Mouse (Mus musculus) midbrain, embryonic 11.5 days (tissue): ENCODE data around the gene Lsm8. TPM values are rescaled to one million over a fixed set of nuclear protein-coding genes. Genes with fewer than 3 reads are reported as not detected.
"Not testable (repeated sequence)": the region's sequence is repeated elsewhere in the genome, so short reads cannot be mapped to it uniquely, and the experiment has no call there.

Experiments
- ATAC-seq: fragments of 200-750 bp; cut with Nextera tagmentation; 2 replicates; pipeline ENCODE4 v1.8.0; 2017; ENCODE audit warnings: moderate TSS enrichment, moderate library complexity; ENCODE audit not compliant: low FRiP score
- DNase-seq: peaks from one replicate; pipeline ENCODE4 v3.0.0; 2015; ENCODE audit warnings: low spot score; ENCODE audit errors: missing footprints
- H3K27ac ChIP-seq: fragments of 300-500 bp; sonication (generic); 2 replicates; pipeline ENCODE4 v1.5.1; 2014; ENCODE audit warnings: low read depth, low read length
- H3K27me3 ChIP-seq: fragments of 300-500 bp; sonication (generic); 2 replicates; pipeline ENCODE4 v1.6.1; 2014; ENCODE audit warnings: mild to moderate bottlenecking, low read length, moderate library complexity, mixed read lengths; ENCODE audit not compliant: control insufficient read depth, insufficient read depth
- H3K36me3 ChIP-seq: fragments of 300-500 bp; sonication (generic); 2 replicates; pipeline ENCODE4 v1.6.1; 2014; ENCODE audit warnings: mild to moderate bottlenecking, low read length, moderate library complexity, mixed read lengths; ENCODE audit not compliant: control insufficient read depth, insufficient read depth
- H3K4me1 ChIP-seq: fragments of 300-500 bp; sonication (generic); 2 replicates; pipeline ENCODE4 v1.6.1; 2014; ENCODE audit warnings: low read length; ENCODE audit not compliant: control insufficient read depth, insufficient read depth
- H3K4me2 ChIP-seq: fragments of 300-500 bp; sonication (generic); 2 replicates; pipeline ENCODE4 v1.6.1; 2014; ENCODE audit warnings: mild to moderate bottlenecking, moderate library complexity
- H3K4me3 ChIP-seq: fragments of 300-500 bp; sonication (generic); 2 replicates; pipeline ENCODE4 v1.5.1; 2014; ENCODE audit warnings: low read depth, low read length
- H3K9ac ChIP-seq: fragments of 300-500 bp; sonication (generic); 2 replicates; pipeline ENCODE4 v1.6.1; 2014; ENCODE audit warnings: low read length
- H3K9me3 ChIP-seq: fragments of 300-500 bp; sonication (generic); 2 replicates; pipeline ENCODE4 v1.6.1; 2016; ENCODE audit warnings: low read length; ENCODE audit not compliant: control insufficient read depth
- WGBS: fragments of 180-500 bp; shearing (Covaris S2); extraction: QIAGEN DNeasy Blood & Tissue Kit; methylation state at CpG from one replicate; pipeline ENCODE4 v1.1.7; 2014; 5-methylcytosine and 5-hydroxymethylcytosine counted together
- polyA plus RNA-seq: library from polyadenylated mRNA; unstranded; fragments of >200 nt; fragmentation: Nextera tagmentation; extraction: Ambion mirVana; gene quantifications from 2 replicates; pipeline ENCODE4 v1.2.1, GENCODE M21; 2014

The Lsm8 gene
- polyA plus RNA-seq: 208 and 224 TPM in 2 replicates

- Histone ChIP-seq H3K4me1 (peaks cover 7% of the 10 kb centered on the region), H3K36me3 (no peaks in the 10 kb centered on the region; the same call in 1 of the 2 replicates), H3K9ac (peak within 1 kb of the TSS; percentile 96), H3K4me3 (peak within 1 kb of the TSS; percentile 77), H3K27me3 (no peaks in the 10 kb centered on the region), H3K9me3 (no peaks in the 10 kb centered on the region), H3K27ac (peak within 1 kb of the TSS; percentile 94), H3K4me2 (peak within 1 kb of the TSS; percentile 48)
- 2% methylated on average over 37 of the region's 37 CpGs for WGBS
- DNase-seq (peak; percentile 99), ATAC-seq (peak; percentile 100)
Observed at GRCm38 (mm10) chr6:18848051-18848701, at the start of gene Lsm8. Gene Lsm8, plus strand, starts transcription at chr6:18848579.

DNA sequence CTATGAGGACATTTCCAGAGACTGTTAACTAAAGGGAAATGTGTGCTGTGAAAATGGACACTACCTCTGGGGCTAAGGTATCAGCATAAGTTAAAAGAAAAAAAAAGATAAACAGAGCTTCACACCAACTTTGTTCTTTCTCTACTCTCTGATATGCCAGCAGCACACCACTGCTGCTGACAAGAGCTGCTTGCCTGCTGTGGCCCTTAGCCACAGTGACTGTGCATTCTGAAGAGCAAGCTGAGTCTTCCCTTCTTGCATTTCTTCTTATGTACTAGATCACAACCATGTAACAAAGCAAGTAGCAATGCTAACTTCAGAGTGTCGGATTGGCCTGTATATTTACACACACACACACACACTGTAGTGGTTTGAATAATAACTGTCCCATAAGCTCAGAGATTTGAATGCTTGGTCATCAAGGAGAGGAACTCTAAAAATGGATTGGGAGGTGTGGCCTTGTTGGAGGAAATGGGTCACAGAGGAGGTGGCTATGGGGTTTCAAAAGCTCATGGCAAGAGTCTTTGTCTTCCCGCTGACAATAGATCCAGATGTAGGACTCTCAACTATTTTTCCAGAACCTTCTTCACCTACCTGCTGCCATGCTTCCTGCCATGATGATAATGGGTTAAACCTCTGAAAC is 47.4 kb upstream of the Lsm8 start:
- no peak overlapping the region for H3K27ac ChIP-seq
- 87% methylated on average over 2 of the region's 2 CpGs for WGBS
- no peak for DNase-seq

DNA sequence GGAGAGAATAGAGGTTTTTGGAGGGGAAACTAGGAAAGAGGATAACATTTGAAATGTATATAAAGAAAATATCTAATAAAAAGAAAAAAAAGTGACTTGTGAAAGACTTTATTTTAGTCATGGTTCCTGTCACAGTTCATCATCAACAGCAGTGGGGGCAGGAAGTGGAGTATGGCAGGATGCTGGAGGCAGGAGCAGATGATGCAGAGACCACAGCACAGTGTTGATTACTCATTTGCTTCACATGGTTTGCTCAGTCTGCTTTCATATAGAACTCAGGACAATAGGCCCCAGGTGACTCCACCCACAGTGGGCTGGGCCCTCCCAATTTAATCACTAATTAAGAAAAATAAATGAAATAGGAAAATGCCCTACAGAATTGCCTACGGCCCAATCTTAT is 35.8 kb upstream of the Lsm8 start:
- Histone ChIP-seq H3K27ac (no peak overlapping the region), H3K4me2 (no peak overlapping the region), H3K9me3 (no peaks in the 10 kb centered on the region), H3K4me1 (no peaks in the 10 kb centered on the region), H3K36me3 (no peaks in the 10 kb centered on the region), H3K4me3 (no peak overlapping the region), H3K9ac (no peak overlapping the region), H3K27me3 (no peaks in the 10 kb centered on the region)
- 82% methylated on average over 1 of the region's 1 CpGs for WGBS
- DNase-seq: no peak
- no peak for ATAC-seq

More for the DNA sequence above, 47.4 kb upstream of the Lsm8 start:
- Histone ChIP-seq H3K4me1 (no peaks in the 10 kb centered on the region), H3K4me3 (no peak overlapping the region), H3K9me3 (no peaks in the 10 kb centered on the region), H3K9ac (no peak overlapping the region), H3K36me3 (no peaks in the 10 kb centered on the region), H3K4me2 (no peak overlapping the region), H3K27me3 (no peaks in the 10 kb centered on the region)
- ATAC-seq: no peak

DNA sequence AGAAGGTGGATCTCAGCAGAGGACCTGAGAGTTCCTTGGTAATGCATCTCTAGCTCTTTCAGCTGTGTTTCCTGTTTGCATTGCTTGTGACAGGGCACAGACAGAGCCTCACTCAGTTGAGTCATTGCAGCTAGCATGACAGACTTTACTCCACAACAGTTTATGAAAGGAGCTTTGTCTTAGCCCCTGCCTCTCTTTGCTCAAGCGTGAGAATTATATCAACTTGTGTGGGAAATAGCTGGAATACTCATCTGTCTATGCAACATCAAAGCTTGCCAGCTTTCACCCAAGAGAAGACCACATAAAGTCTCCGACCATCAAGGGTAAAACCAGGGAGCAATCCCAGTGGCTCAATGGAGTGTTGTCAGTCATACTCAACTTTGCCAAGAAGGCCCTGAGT is 32.8 kb upstream of the Lsm8 start:
- Histone ChIP-seq H3K27ac (no peak overlapping the region), H3K4me3 (no peak overlapping the region), H3K27me3 (no peaks in the 10 kb centered on the region), H3K36me3 (no peaks in the 10 kb centered on the region), H3K4me2 (no peak overlapping the region), H3K9me3 (no peaks in the 10 kb centered on the region), H3K4me1 (no peaks in the 10 kb centered on the region), H3K9ac (no peak overlapping the region)
- ATAC-seq (no peak), DNase-seq (no peak)
- WGBS: 88% methylated on average over 2 of the region's 2 CpGs

GRCm38 (mm10) chr6:18819343-18819742 is 29.0 kb upstream of the Lsm8 start:
- DNase-seq (peak; percentile 93), ATAC-seq (peak; percentile 50; the same call in 1 of the 2 replicates)
- 19% methylated on average over 4 of the region's 4 CpGs for WGBS
- Histone ChIP-seq H3K4me2 (no peak overlapping the region), H3K9ac (no peak overlapping the region), H3K4me1 (no peaks in the 10 kb centered on the region), H3K27me3 (no peaks in the 10 kb centered on the region), H3K27ac (no peak overlapping the region), H3K36me3 (no peaks in the 10 kb centered on the region), H3K4me3 (no peak overlapping the region), H3K9me3 (no peaks in the 10 kb centered on the region)

DNA sequence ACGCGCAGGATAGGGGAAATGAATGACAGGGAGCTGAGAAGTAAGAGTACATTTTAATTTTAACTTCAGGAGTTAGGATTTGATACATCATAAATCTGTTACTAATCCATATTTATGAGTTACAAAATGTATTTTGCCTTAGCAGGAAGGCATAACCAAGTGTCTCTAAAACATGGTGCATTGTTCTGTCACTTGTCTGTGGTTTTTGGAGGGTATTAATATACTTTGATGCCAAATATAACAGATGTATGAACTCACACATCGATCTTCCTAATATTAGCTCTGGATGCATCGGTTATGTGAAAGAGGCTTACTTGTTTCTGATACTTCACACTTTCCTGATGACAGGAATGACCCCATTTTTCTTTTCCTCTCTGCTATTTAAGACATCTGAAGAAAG is 28.1 kb upstream of the Lsm8 start:
- DNase-seq (no peak), ATAC-seq (no peak)
- Histone ChIP-seq H3K27ac (no peak overlapping the region), H3K9me3 (no peaks in the 10 kb centered on the region), H3K4me1 (no peaks in the 10 kb centered on the region), H3K36me3 (no peaks in the 10 kb centered on the region), H3K27me3 (no peaks in the 10 kb centered on the region), H3K4me3 (no peak overlapping the region), H3K9ac (no peak overlapping the region), H3K4me2 (no peak overlapping the region)
- 69% methylated on average over 4 of the region's 4 CpGs for WGBS

DNA sequence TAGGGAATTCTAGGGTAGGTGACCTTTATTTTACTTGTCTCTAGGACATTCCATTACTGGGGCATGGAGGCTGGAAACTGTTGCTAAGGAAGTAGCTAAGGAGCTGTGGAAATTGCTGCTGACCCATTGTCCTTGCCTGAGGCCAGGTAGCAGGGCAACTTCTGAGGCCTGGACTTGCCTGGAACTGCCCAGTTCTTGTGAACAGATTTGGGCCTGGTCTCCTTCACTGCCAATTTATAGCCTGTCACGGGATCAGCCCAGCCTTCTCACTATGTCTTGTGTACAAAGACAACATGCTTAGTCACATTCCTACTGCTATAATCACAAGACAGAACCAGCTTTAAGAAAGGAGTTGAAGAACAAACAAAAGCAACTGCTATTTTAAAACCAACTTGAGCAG is 25.6 kb upstream of the Lsm8 start:
- DNase-seq (no peak), ATAC-seq (no peak)
- WGBS: 75% methylated on average over 1 of the region's 1 CpGs
- no peak overlapping the region for H3K4me2 ChIP-seq
- no peaks in the 10 kb centered on the region for H3K27me3 ChIP-seq
- H3K27ac ChIP-seq: no peak overlapping the region
- H3K4me1 ChIP-seq: no peaks in the 10 kb centered on the region
- H3K36me3 ChIP-seq: no peaks in the 10 kb centered on the region
- H3K9ac ChIP-seq: no peak overlapping the region
- H3K4me3 ChIP-seq: no peak overlapping the region
- no peaks in the 10 kb centered on the region for H3K9me3 ChIP-seq

- Histone ChIP-seq H3K36me3 (no peaks in the 10 kb centered on the region), H3K27ac (no peak overlapping the region), H3K4me3 (no peak overlapping the region), H3K4me1 (no peaks in the 10 kb centered on the region), H3K9ac (no peak overlapping the region), H3K4me2 (no peak overlapping the region), H3K27me3 (no peaks in the 10 kb centered on the region), H3K9me3 (no peaks in the 10 kb centered on the region)
- WGBS: 77% methylated on average over 1 of the region's 1 CpGs
- no peak for ATAC-seq
- DNase-seq: no peak
Observed at GRCm38 (mm10) chr6:18832958-18833357, 15.4 kb upstream of the Lsm8 start.

DNA sequence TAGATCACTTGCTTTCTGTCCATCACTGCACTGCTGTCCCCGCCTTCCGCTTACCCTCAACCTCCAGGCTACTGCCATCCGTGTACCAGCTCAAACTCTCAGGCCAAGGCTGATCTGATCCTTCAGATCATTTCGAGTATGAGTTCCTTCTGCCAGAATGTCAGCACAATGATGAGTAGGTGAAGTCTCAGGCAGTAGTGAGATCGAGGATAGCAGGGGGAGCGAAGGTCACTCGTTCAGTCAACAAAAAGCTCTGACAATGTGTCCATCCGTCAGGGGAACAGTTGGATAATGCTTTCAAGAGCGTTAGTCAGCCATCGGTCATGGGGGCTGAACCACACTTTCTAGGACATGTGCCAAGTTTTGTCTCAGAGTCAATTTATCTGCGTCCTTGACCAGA is 3.9 kb upstream of the Lsm8 start:
- not testable (repeated sequence) for H3K27me3 ChIP-seq, DNase-seq, H3K4me3 ChIP-seq, H3K4me2 ChIP-seq, H3K9me3 ChIP-seq, H3K27ac ChIP-seq, H3K4me1 ChIP-seq, H3K36me3 ChIP-seq, H3K9ac ChIP-seq, ATAC-seq
- WGBS: 87% methylated on average over 3 of the region's 11 CpGs
